In the genomic region with DNA sequence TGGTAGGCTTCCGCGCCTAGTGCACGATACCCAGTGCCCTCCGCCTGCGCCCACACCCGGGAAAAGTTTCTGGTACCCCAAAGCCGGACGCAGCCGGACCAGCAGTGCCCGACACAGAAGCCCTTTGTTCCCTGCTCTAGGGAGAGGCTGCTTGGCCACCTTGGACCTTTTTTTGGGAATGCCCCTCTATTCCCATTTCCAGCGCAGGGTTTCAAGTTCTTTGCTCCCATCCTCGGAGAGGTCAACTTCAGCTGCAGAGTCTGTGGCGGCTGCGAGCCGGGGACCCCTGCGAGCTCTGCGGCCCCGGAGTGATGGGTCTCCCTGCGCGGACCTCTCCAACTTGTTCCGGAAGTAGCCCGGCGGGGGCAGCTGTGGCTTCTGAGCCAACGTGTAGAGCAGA, we compare ENCODE assay signal across 8 mouse cellular contexts.
DNase-seq lines count a peak whose midpoint lies in the region; ATAC-seq and TF ChIP-seq lines count a peak whose summit lies in the region.
"Not testable (repeated sequence)": the region's sequence is repeated elsewhere in the genome, so short reads cannot be mapped to it uniquely, and the experiment has no call there.

No protein-coding gene starts in this region.

- not testable (repeated sequence) for TF ChIP-seq POLR2A in ES-Bruce4 (IDR thresholded peaks at IDR 0.05; ENCODE audit: insufficient read depth, low read length)

- peak overlapping the region; percentile 49 for H3K4me2 ChIP-seq in embryonic facial prominence, embryonic 12.5 days (replicated peaks)
- H3K4me2 ChIP-seq in hindbrain, postnatal 0 days (ENCODE audit: low read depth, low read length), result peak overlapping the region; percentile 55
- H3K4me2 ChIP-seq in lung, embryonic 15.5 days, result peak overlapping the region; percentile 62
- H3K4me2 ChIP-seq in neural tube, embryonic 11.5 days (ENCODE audit: low read depth), result peak overlapping the region; percentile 39
- peak overlapping the region; percentile 55 for H3K4me2 ChIP-seq in stomach, postnatal 0 days (replicated peaks; ENCODE audit: low read depth)

- H3K27ac ChIP-seq in ES-Bruce4 (ENCODE audit: insufficient read depth, low read length); hindbrain, postnatal 0 days; lung, embryonic 15.5 days; neural tube, embryonic 11.5 days (ENCODE audit: low read depth, low read length); stomach, postnatal 0 days (replicated peaks): not testable (repeated sequence)
- 0 out of 2 replicates have a peak overlapping the region, but pooled peaks have one; percentile 83 for H3K27ac ChIP-seq in embryonic facial prominence, embryonic 12.5 days
- H3K27ac ChIP-seq in heart, embryonic 10.5 days, result peak overlapping the region; percentile 86; the same call in 1 of the 2 replicates
- peak overlapping the region; percentile 90 for H3K27ac ChIP-seq in limb, embryonic 10.5 days

- not testable (repeated sequence) for TF ChIP-seq EP300 in ES-Bruce4 (IDR thresholded peaks at IDR 0.05; ENCODE audit: insufficient read depth, low read depth, low read length); stomach, postnatal 0 days (optimal IDR thresholded peaks at IDR 0.05)

- H3K9me3 ChIP-seq in ES-Bruce4 (replicated peaks; ENCODE audit: control insufficient read depth, insufficient read depth, low read length, poor library complexity, severe bottlenecking); embryonic facial prominence, embryonic 12.5 days; heart, embryonic 10.5 days; hindbrain, postnatal 0 days (ENCODE audit: low read length); limb, embryonic 10.5 days (replicated peaks); lung, embryonic 15.5 days; neural tube, embryonic 11.5 days (ENCODE audit: control insufficient read depth, low read length); stomach, postnatal 0 days (ENCODE audit: control insufficient read depth, low read length): not testable (repeated sequence)

- 3% methylated on average over 24 of the region's 24 CpGs for WGBS in embryonic facial prominence, embryonic 12.5 days
- WGBS in heart, embryonic 10.5 days, result 3% methylated on average over 19 of the region's 24 CpGs
- 3% methylated on average over 24 of the region's 24 CpGs for WGBS in hindbrain, postnatal 0 days
- 1% methylated on average over 24 of the region's 24 CpGs for WGBS in limb, embryonic 10.5 days
- WGBS in lung, embryonic 15.5 days, result under 1% methylated on average over 24 of the region's 24 CpGs
- 2% methylated on average over 22 of the region's 24 CpGs for WGBS in neural tube, embryonic 11.5 days
- 1% methylated on average over 24 of the region's 24 CpGs for WGBS in stomach, postnatal 0 days

- H3K36me3 ChIP-seq in ES-Bruce4 (ENCODE audit: control insufficient read depth, insufficient read depth, low read length, poor library complexity, severe bottlenecking); embryonic facial prominence, embryonic 12.5 days; heart, embryonic 10.5 days; hindbrain, postnatal 0 days (ENCODE audit: insufficient read depth, low read length); limb, embryonic 10.5 days; lung, embryonic 15.5 days; neural tube, embryonic 11.5 days (ENCODE audit: control insufficient read depth, insufficient read depth, low read length); stomach, postnatal 0 days (ENCODE audit: control insufficient read depth, insufficient read depth, low read length): not testable (repeated sequence)

- H3K4me1 ChIP-seq in ES-Bruce4 (ENCODE audit: control insufficient read depth, insufficient read depth, low read length); embryonic facial prominence, embryonic 12.5 days; heart, embryonic 10.5 days; hindbrain, postnatal 0 days (ENCODE audit: insufficient read depth, low read length); limb, embryonic 10.5 days; lung, embryonic 15.5 days; neural tube, embryonic 11.5 days (ENCODE audit: control insufficient read depth, insufficient read depth, low read length); stomach, postnatal 0 days (replicated peaks; ENCODE audit: control insufficient read depth, insufficient read depth): not testable (repeated sequence)

- not testable (repeated sequence) for ATAC-seq in embryonic facial prominence, embryonic 12.5 days (ENCODE audit: insufficient number of reproducible peaks, insufficient read depth, low FRiP score, low TSS enrichment); hindbrain, postnatal 0 days; lung, embryonic 15.5 days (ENCODE audit: borderline replicate concordance, extremely low read depth, low FRiP score, low TSS enrichment); neural tube, embryonic 11.5 days (ENCODE audit: insufficient read depth, low FRiP score, low TSS enrichment); stomach, postnatal 0 days (ENCODE audit: low FRiP score, low TSS enrichment)

- H3K4me3 ChIP-seq in ES-Bruce4 (ENCODE audit: low read depth, low read length), result peak overlapping the region; percentile 84
- H3K4me3 ChIP-seq in embryonic facial prominence, embryonic 12.5 days, result peak overlapping the region; percentile 66
- H3K4me3 ChIP-seq in heart, embryonic 10.5 days, result peak overlapping the region; percentile 69
- peak overlapping the region; percentile 54 for H3K4me3 ChIP-seq in hindbrain, postnatal 0 days (ENCODE audit: low read length)
- peak overlapping the region; percentile 66 for H3K4me3 ChIP-seq in limb, embryonic 10.5 days
- H3K4me3 ChIP-seq in lung, embryonic 15.5 days, result peak overlapping the region; percentile 67
- peak overlapping the region; percentile 59 for H3K4me3 ChIP-seq in neural tube, embryonic 11.5 days (ENCODE audit: low read depth, low read length)
- peak overlapping the region; percentile 58 for H3K4me3 ChIP-seq in stomach, postnatal 0 days (ENCODE audit: low read depth, low read length)

- H3K9ac ChIP-seq in ES-Bruce4 (ENCODE audit: low read depth, poor library complexity, severe bottlenecking), result peak overlapping the region; percentile 86
- peak overlapping the region; percentile 75 for H3K9ac ChIP-seq in embryonic facial prominence, embryonic 12.5 days
- not testable (repeated sequence) for H3K9ac ChIP-seq in hindbrain, postnatal 0 days (replicated peaks; ENCODE audit: low read length); stomach, postnatal 0 days (ENCODE audit: low read length)
- H3K9ac ChIP-seq in lung, embryonic 15.5 days, result peak overlapping the region; percentile 66
- peak overlapping the region; percentile 69 for H3K9ac ChIP-seq in neural tube, embryonic 11.5 days (ENCODE audit: low read length)

- H3K27me3 ChIP-seq in ES-Bruce4 (ENCODE audit: control insufficient read depth, insufficient read depth, low read length, poor library complexity, severe bottlenecking); embryonic facial prominence, embryonic 12.5 days; heart, embryonic 10.5 days (ENCODE audit: insufficient read depth, poor library complexity, severe bottlenecking); hindbrain, postnatal 0 days (ENCODE audit: insufficient read depth, low read length); limb, embryonic 10.5 days (ENCODE audit: low read depth, poor library complexity, severe bottlenecking); lung, embryonic 15.5 days; neural tube, embryonic 11.5 days (ENCODE audit: control insufficient read depth, insufficient read depth, low read length); stomach, postnatal 0 days (ENCODE audit: control insufficient read depth, insufficient read depth, low read length): not testable (repeated sequence)

- not testable (repeated sequence) for TF ChIP-seq CTCF in ES-Bruce4 (IDR thresholded peaks at IDR 0.05; ENCODE audit: low read depth, low read length); hindbrain, postnatal 0 days (IDR thresholded peaks at IDR 0.05; ENCODE audit: low read depth); stomach, postnatal 0 days (IDR thresholded peaks at IDR 0.05; ENCODE audit: low read depth)

- not testable (repeated sequence) for DNase-seq in heart, embryonic 10.5 days (ENCODE audit: low spot score); hindbrain, postnatal 0 days (ENCODE audit: low spot score)
- peak; percentile 34 for DNase-seq in limb, embryonic 10.5 days (ENCODE audit: low spot score)
- peak; percentile 14 for DNase-seq in neural tube, embryonic 11.5 days (ENCODE audit: low spot score)
- peak; percentile 13 for DNase-seq in stomach, postnatal 0 days (ENCODE audit: low spot score)
